Mouse (Mus musculus): ENCODE measurements at regions not wholly inside any gene's neighbourhood (a gene's known extent, or its start where the extent isn't known, plus 50 kb on each side); places are given as distances from the start of the nearest gene placed in this dataset.

GRCm38 (mm10) chr9:32032521-32033185 is 83.3 kb upstream of the Arhgap32 start:
- peak overlapping the region; percentile 87 for H3K4me3 ChIP-seq
- peak overlapping the region; percentile 93 for H3K9ac ChIP-seq (replicated peaks)
- under 1% methylated on average over 79 of the region's 94 CpGs for WGBS
- peak overlapping the region; percentile 88 for H3K4me2 ChIP-seq (replicated peaks)
- no peaks in the 10 kb centered on the region for H3K36me3 ChIP-seq
- H3K4me1 ChIP-seq: peaks cover 31% of the 10 kb centered on the region
- no peaks in the 10 kb centered on the region for H3K9me3 ChIP-seq
- H3K27ac ChIP-seq (replicated peaks): peak overlapping the region; percentile 89
- no peaks in the 10 kb centered on the region for H3K27me3 ChIP-seq
- ATAC-seq (replicated peaks): peak; percentile 67

GRCm38 (mm10) chr9:32033937-32034336 is 82.0 kb upstream of the Arhgap32 start:
- Histone ChIP-seq H3K27me3 (no peaks in the 10 kb centered on the region), H3K9me3 (no peaks in the 10 kb centered on the region), H3K36me3 (no peaks in the 10 kb centered on the region), H3K4me2 (replicated peaks) (peak overlapping the region; percentile 57), H3K4me3 (peak overlapping the region; percentile 87), H3K4me1 (peaks cover 40% of the 10 kb centered on the region), H3K9ac (replicated peaks) (peak overlapping the region; percentile 93; the same call in 1 of the 2 replicates), H3K27ac (replicated peaks) (no peak overlapping the region)
- WGBS: 15% methylated on average over 6 of the region's 6 CpGs
- no peak for ATAC-seq (replicated peaks)

- Histone ChIP-seq H3K4me3 (no peak overlapping the region), H3K4me1 (peaks cover 15% of the 10 kb centered on the region; the same call in 1 of the 2 replicates), H3K36me3 (no peaks in the 10 kb centered on the region), H3K9ac (replicated peaks) (no peak overlapping the region), H3K27me3 (no peaks in the 10 kb centered on the region), H3K27ac (replicated peaks) (no peak overlapping the region), H3K4me2 (replicated peaks) (no peak overlapping the region), H3K9me3 (no peaks in the 10 kb centered on the region)
- no peak for ATAC-seq (replicated peaks)
- WGBS: 98% methylated on average over 2 of the region's 2 CpGs
Measured at GRCm38 (mm10) chr9:32039999-32040398, 75.9 kb upstream of the Arhgap32 start.

GRCm38 (mm10) chr9:32043344-32043743 is 72.6 kb upstream of the Arhgap32 start:
- WGBS: 74% methylated on average over 1 of the region's 1 CpGs
- no peak for ATAC-seq (replicated peaks)

GRCm38 (mm10) chr9:32046791-32047190 is 69.1 kb upstream of the Arhgap32 start:
- 91% methylated on average over 3 of the region's 3 CpGs for WGBS

More at GRCm38 (mm10) chr9:32043344-32043743, 72.6 kb upstream of the Arhgap32 start:
- Histone ChIP-seq H3K9ac (replicated peaks) (no peak overlapping the region), H3K4me3 (no peak overlapping the region), H3K9me3 (no peaks in the 10 kb centered on the region), H3K4me2 (replicated peaks) (no peak overlapping the region), H3K36me3 (no peaks in the 10 kb centered on the region), H3K27me3 (no peaks in the 10 kb centered on the region), H3K4me1 (0 out of 2 replicates have a peak, but pooled peaks cover 4% of the 10 kb centered on the region), H3K27ac (replicated peaks) (no peak overlapping the region)

GRCm38 (mm10) chr9:32048941-32049340 is 67.0 kb upstream of the Arhgap32 start:
- Histone ChIP-seq H3K36me3 (no peaks in the 10 kb centered on the region), H3K9ac (replicated peaks) (no peak overlapping the region), H3K9me3 (no peaks in the 10 kb centered on the region), H3K4me2 (replicated peaks) (no peak overlapping the region), H3K27me3 (no peaks in the 10 kb centered on the region), H3K4me1 (no peaks in the 10 kb centered on the region), H3K4me3 (no peak overlapping the region), H3K27ac (replicated peaks) (no peak overlapping the region)
- ATAC-seq (replicated peaks): no peak
- 81% methylated on average over 7 of the region's 7 CpGs for WGBS

More at GRCm38 (mm10) chr9:32046791-32047190, 69.1 kb upstream of the Arhgap32 start:
- Histone ChIP-seq H3K9me3 (no peaks in the 10 kb centered on the region), H3K27me3 (no peaks in the 10 kb centered on the region), H3K9ac (replicated peaks) (no peak overlapping the region), H3K4me2 (replicated peaks) (no peak overlapping the region), H3K27ac (replicated peaks) (no peak overlapping the region), H3K4me3 (no peak overlapping the region), H3K36me3 (no peaks in the 10 kb centered on the region), H3K4me1 (no peaks in the 10 kb centered on the region)
- no peak for ATAC-seq (replicated peaks)

- Histone ChIP-seq H3K4me3 (no peak overlapping the region), H3K36me3 (no peaks in the 10 kb centered on the region), H3K4me2 (replicated peaks) (no peak overlapping the region), H3K27ac (replicated peaks) (no peak overlapping the region), H3K4me1 (no peaks in the 10 kb centered on the region), H3K9ac (replicated peaks) (no peak overlapping the region), H3K27me3 (no peaks in the 10 kb centered on the region), H3K9me3 (no peaks in the 10 kb centered on the region)
- 87% methylated on average over 6 of the region's 6 CpGs for whole genome bisulfite sequencing
- no peak for ATAC-seq (replicated peaks)
Measured at GRCm38 (mm10) chr9:32049546-32049945, 66.4 kb upstream of the Arhgap32 start.

- Histone ChIP-seq H3K4me3 (no peak overlapping the region), H3K4me2 (replicated peaks) (no peak overlapping the region), H3K27ac (replicated peaks) (no peak overlapping the region), H3K36me3 (no peaks in the 10 kb centered on the region), H3K27me3 (no peaks in the 10 kb centered on the region), H3K9ac (replicated peaks) (no peak overlapping the region), H3K9me3 (no peaks in the 10 kb centered on the region), H3K4me1 (peaks cover 7% of the 10 kb centered on the region)
- no peak for ATAC-seq (replicated peaks)
- WGBS: 67% methylated on average over 4 of the region's 4 CpGs
Measured at GRCm38 (mm10) chr9:32053886-32054615, 61.9 kb upstream of the Arhgap32 start.

- Histone ChIP-seq H3K9me3 (no peaks in the 10 kb centered on the region), H3K4me3 (no peak overlapping the region), H3K27ac (replicated peaks) (no peak overlapping the region), H3K4me2 (replicated peaks) (no peak overlapping the region), H3K4me1 (peaks cover 11% of the 10 kb centered on the region), H3K36me3 (no peaks in the 10 kb centered on the region), H3K9ac (replicated peaks) (no peak overlapping the region), H3K27me3 (no peaks in the 10 kb centered on the region)
- WGBS: 77% methylated on average over 4 of the region's 4 CpGs
- no peak for ATAC-seq (replicated peaks)
Measured at GRCm38 (mm10) chr9:32057427-32058115, 58.4 kb upstream of the Arhgap32 start.

- ATAC-seq (replicated peaks): no peak
- no peaks in the 10 kb centered on the region for H3K27me3 ChIP-seq
- no peak overlapping the region for H3K4me2 ChIP-seq (replicated peaks)
- H3K4me1 ChIP-seq: peaks cover 14% of the 10 kb centered on the region
- H3K9ac ChIP-seq (replicated peaks): no peak overlapping the region
- H3K36me3 ChIP-seq: no peaks in the 10 kb centered on the region
- H3K27ac ChIP-seq (replicated peaks): no peak overlapping the region
- no peaks in the 10 kb centered on the region for H3K9me3 ChIP-seq
- 63% methylated on average over 4 of the region's 4 CpGs for WGBS
- no peak overlapping the region for H3K4me3 ChIP-seq
Measured at GRCm38 (mm10) chr9:32062740-32063139, 53.2 kb upstream of the Arhgap32 start.

GRCm38 (mm10) chr9:32063541-32063940 is 52.4 kb upstream of the Arhgap32 start:
- H3K27ac ChIP-seq (replicated peaks): no peak overlapping the region
- no peak overlapping the region for H3K9ac ChIP-seq (replicated peaks)
- H3K4me3 ChIP-seq: no peak overlapping the region
- H3K4me2 ChIP-seq (replicated peaks): no peak overlapping the region
- peaks cover 13% of the 10 kb centered on the region for H3K4me1 ChIP-seq
- ATAC-seq (replicated peaks): no peak
- WGBS: 68% methylated on average over 6 of the region's 6 CpGs
- H3K27me3 ChIP-seq: no peaks in the 10 kb centered on the region
- no peaks in the 10 kb centered on the region for H3K36me3 ChIP-seq
- no peaks in the 10 kb centered on the region for H3K9me3 ChIP-seq

- Histone ChIP-seq H3K36me3 (no peaks in the 10 kb centered on the region), H3K27me3 (no peaks in the 10 kb centered on the region), H3K9me3 (no peaks in the 10 kb centered on the region), H3K27ac (replicated peaks) (no peak overlapping the region), H3K4me2 (replicated peaks) (no peak overlapping the region), H3K4me1 (peaks cover 13% of the 10 kb centered on the region), H3K4me3 (no peak overlapping the region), H3K9ac (replicated peaks) (no peak overlapping the region)
- WGBS: 78% methylated on average over 4 of the region's 4 CpGs
- no peak for ATAC-seq (replicated peaks)
Measured at GRCm38 (mm10) chr9:32064007-32064550, 51.9 kb upstream of the Arhgap32 start.

Measured in forebrain, embryonic 15.5 days (tissue).